15 mouse cellular contexts compared by ENCODE assay signal in the genomic region with DNA sequence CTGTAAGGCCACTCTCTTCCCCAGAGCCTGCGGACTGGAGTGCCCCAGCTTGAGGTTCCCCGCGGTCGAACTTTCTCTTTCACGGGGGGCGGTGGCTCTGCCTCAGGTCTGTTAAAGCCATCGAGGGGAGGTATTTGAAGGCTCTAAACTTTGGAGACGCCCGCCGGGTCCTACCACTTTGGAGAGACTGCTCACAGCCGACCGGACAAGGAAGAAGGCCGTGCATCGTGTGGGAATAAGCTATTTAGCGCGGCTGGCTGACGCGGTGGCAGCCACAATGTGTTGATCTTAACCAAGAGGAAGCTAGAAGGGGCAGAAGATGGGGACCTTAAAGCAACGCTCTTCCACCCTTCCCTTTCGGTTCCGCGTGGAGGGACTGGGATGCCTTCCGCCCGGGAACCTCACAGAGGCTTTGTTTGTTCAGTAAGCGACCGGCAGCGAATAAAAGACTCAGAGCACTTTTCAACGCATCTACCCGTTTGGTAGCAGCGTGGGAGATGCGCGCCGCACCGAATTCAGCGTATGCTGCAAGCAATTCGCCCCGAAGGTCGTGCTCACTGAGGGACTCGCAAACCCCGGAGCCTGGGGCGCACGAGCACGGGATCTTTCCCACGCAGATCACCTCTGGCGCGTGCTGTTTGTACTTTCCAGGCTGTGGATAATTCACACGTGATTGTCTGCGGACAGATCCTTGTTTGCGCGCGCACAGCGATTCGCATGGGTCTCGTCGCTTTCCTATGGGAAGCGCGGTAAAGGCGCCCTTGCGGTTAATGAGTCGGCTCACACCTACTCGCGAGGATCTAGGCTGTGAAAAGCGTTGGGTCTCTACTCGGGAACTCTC. TPM values are rescaled to one million over a fixed set of nuclear protein-coding genes. Genes with fewer than 3 reads are reported as not detected.
DNase-seq lines count a peak whose midpoint lies in the region; ATAC-seq and TF ChIP-seq lines count a peak whose summit lies in the region.
"Had no signal": no experiment of that assay in that cellular context is flagged by ENCODE, and none has a peak within 500 bp of the region (broad histone marks: within the 10 kb centered on the region; RNA-seq: fewer than 3 reads in every experiment).

No protein-coding gene starts in this region.

- WGBS in hindbrain, embryonic 10.5 days: under 1% methylated on average over 64 of the region's 64 CpGs
- WGBS in hindbrain, embryonic 16.5 days: under 1% methylated on average over 64 of the region's 64 CpGs
- WGBS in limb, embryonic 14.5 days: under 1% methylated on average over 64 of the region's 64 CpGs

- H3K27me3 ChIP-seq in hindbrain, embryonic 10.5 days (ENCODE audit: insufficient read depth, poor library complexity, severe bottlenecking): peaks cover 100% of the 10 kb centered on the region
- peaks cover 93% of the 10 kb centered on the region for H3K27me3 ChIP-seq in hindbrain, embryonic 16.5 days (replicated peaks; ENCODE audit: control insufficient read depth, insufficient read depth, low read length)
- H3K27me3 ChIP-seq in limb, embryonic 14.5 days (ENCODE audit: control insufficient read depth, insufficient read depth, low read length): peaks cover 94% of the 10 kb centered on the region

- no peaks in the 10 kb centered on the region for H3K9me3 ChIP-seq in hindbrain, embryonic 10.5 days
- H3K9me3 ChIP-seq in hindbrain, embryonic 16.5 days (ENCODE audit: control insufficient read depth, low read length): peaks cover 4% of the 10 kb centered on the region; the same call in 1 of the 2 replicates
- H3K9me3 ChIP-seq in ES-E14 (ENCODE audit: control insufficient read depth, insufficient read depth, low read depth, low read length): no peaks in the 10 kb centered on the region
- no peaks in the 10 kb centered on the region for H3K9me3 ChIP-seq in limb, embryonic 14.5 days (ENCODE audit: control insufficient read depth, low read length)

- H3K4me3 ChIP-seq in hindbrain, embryonic 10.5 days: no peak overlapping the region
- H3K4me3 ChIP-seq in hindbrain, embryonic 16.5 days (ENCODE audit: low read length): no peak overlapping the region
- H3K4me3 ChIP-seq in ES-E14 (ENCODE audit: insufficient read depth in 1 of 2, low read depth in 1 of 2, low read length in 2 of 2, poor library complexity in 1 of 2, severe bottlenecking in 1 of 2): no peak overlapping the region
- H3K4me3 ChIP-seq in limb, embryonic 14.5 days (replicated peaks; ENCODE audit: low read length): peak overlapping the region; percentile 39

- no peak for ATAC-seq in hindbrain, embryonic 16.5 days
- ATAC-seq in limb, embryonic 14.5 days (ENCODE audit: low FRiP score, low read depth): no peak
- ATAC-seq: forebrain, embryonic 16.5 days; hindbrain, postnatal 0 days had no signal

- H3K4me2 ChIP-seq in hindbrain, embryonic 16.5 days (ENCODE audit: low read length): no peak overlapping the region
- H3K4me2 ChIP-seq in limb, embryonic 14.5 days (replicated peaks; ENCODE audit: low read depth, low read length, severe bottlenecking): peak overlapping the region; percentile 50

- DNase-seq in hindbrain, embryonic 10.5 days (ENCODE audit: low spot score): peak; percentile 56
- DNase-seq in ES-E14 (ENCODE audit: low read depth, low spot score): peak; percentile 34
- DNase-seq in embryo, embryonic 11 days: peak; percentile 57
- no peak for DNase-seq in limb, embryonic 14.5 days (ENCODE audit: low spot score)
- DNase-seq in cerebellum, postnatal 36 days: no peak
- no peak for DNase-seq in thymus, postnatal 25 days
- DNase-seq: adrenal gland, adult 2 months; cerebellum, adult 11-12 months; kidney, postnatal 25 days had no signal

- in situ Hi-C loops in ES-E14 (cut with MboI; ENCODE audit: low sequenced_read_pairs in 2 of 2, unreplicated experiment in 2 of 2): loop anchor here in 1 of 2 experiments (5.0 to 10.0 kb wide), 2 partner anchors 39 to 631 kb away; a partner anchor contains a TSS

- no peak overlapping the region for H3K9ac ChIP-seq in hindbrain, embryonic 16.5 days (ENCODE audit: low read depth, low read length)
- H3K9ac ChIP-seq in ES-E14 (ENCODE audit: insufficient read depth, low read depth, low read length, poor library complexity, severe bottlenecking): no peak overlapping the region
- peak overlapping the region; percentile 87 for H3K9ac ChIP-seq in limb, embryonic 14.5 days (ENCODE audit: low read depth, low read length, severe bottlenecking)

- TF ChIP-seq POLR2A in limb, embryonic 14.5 days (IDR thresholded peaks at IDR 0.05; ENCODE audit: borderline replicate concordance, extremely low read depth, insufficient read depth, insufficient read length): no peak

- H3K4me1 ChIP-seq in hindbrain, embryonic 10.5 days (replicated peaks): 0 out of 2 replicates have a peak, but pooled peaks cover 3% of the 10 kb centered on the region
- no peaks in the 10 kb centered on the region for H3K4me1 ChIP-seq in hindbrain, embryonic 16.5 days (ENCODE audit: control insufficient read depth, insufficient read depth, low read depth, low read length)
- H3K4me1 ChIP-seq in ES-E14 (ENCODE audit: control insufficient read depth in 2 of 2, insufficient read depth in 2 of 2, low read length in 2 of 2, poor library complexity in 1 of 2): peaks cover 0 to 2% of the 10 kb centered on the region in 2 experiments; a peak in 1 of 4 replicates
- peaks cover 16% of the 10 kb centered on the region; the same call in 1 of the 2 replicates for H3K4me1 ChIP-seq in limb, embryonic 14.5 days (ENCODE audit: control insufficient read depth, insufficient read depth, low read length)

- H3K27ac ChIP-seq in hindbrain, embryonic 10.5 days: no peak overlapping the region
- H3K27ac ChIP-seq in hindbrain, embryonic 16.5 days (ENCODE audit: low read depth, low read length): no peak overlapping the region
- no peak overlapping the region for H3K27ac ChIP-seq in ES-E14 (ENCODE audit: insufficient read depth, low read depth, low read length, poor library complexity, severe bottlenecking)
- H3K27ac ChIP-seq in limb, embryonic 14.5 days (replicated peaks; ENCODE audit: low read depth, low read length): peak overlapping the region; percentile 92
- H3K27ac ChIP-seq: hindbrain, postnatal 0 days had no signal

- no peaks in the 10 kb centered on the region for H3K36me3 ChIP-seq in hindbrain, embryonic 10.5 days
- H3K36me3 ChIP-seq in hindbrain, embryonic 16.5 days (ENCODE audit: control insufficient read depth, insufficient read depth, low read length): no peaks in the 10 kb centered on the region
- H3K36me3 ChIP-seq in ES-E14 (ENCODE audit: control insufficient read depth, insufficient read depth, low read length, poor library complexity, severe bottlenecking): no peaks in the 10 kb centered on the region
- no peaks in the 10 kb centered on the region for H3K36me3 ChIP-seq in limb, embryonic 14.5 days (ENCODE audit: control insufficient read depth, insufficient read depth, low read length)

TF ChIP-seq in ES-E14, 5 proteins besides CTCF, POLR2A, EP300 and RAD21:
- TF ChIP-seq ZNF384 (IDR thresholded peaks at IDR 0.05; ENCODE audit: low read depth, low read length) (no peak), CHD2 (IDR thresholded peaks at IDR 0.05; ENCODE audit: low read depth, low read length) (no peak), MAFK (IDR thresholded peaks at IDR 0.05; ENCODE audit: insufficient read depth, low read depth, low read length) (no peak), ZC3H11A (IDR thresholded peaks at IDR 0.05; ENCODE audit: borderline replicate concordance, low read depth, low read length) (no peak), HCFC1 (IDR thresholded peaks at IDR 0.05; ENCODE audit: borderline replicate concordance, insufficient read depth, low read length) (no peak)

RNA-seq across cellular contexts. Expression of a gene that starts 28.8 kb away (rescaled TPM):
- polyA plus RNA-seq in hindbrain, embryonic 10.5 days (2016; fragmentation: Nextera tagmentation; extraction: Ambion mirVana): not detected in 2 replicates
- 0.05 and 0.11 TPM in 2 replicates for polyA plus RNA-seq in hindbrain, embryonic 16.5 days (2015; fragmentation: Nextera tagmentation; extraction: Ambion mirVana)
- total RNA-seq in ES-E14 (2012; rRNA removed): not detected in 2 replicates
- polyA plus RNA-seq in limb, embryonic 14.5 days (2012; rRNA removed): 36.9 and 39.3 TPM in 2 replicates
- 22.4 and 29.3 TPM in 2 replicates for polyA plus RNA-seq in limb, embryonic 14.5 days (2014; fragmentation: Nextera tagmentation; extraction: Ambion mirVana)
- total RNA-seq: hindbrain, postnatal 0 days; left cerebral cortex, postnatal 14 days; megakaryocyte-erythroid progenitor cell, adult 5-6 weeks had no signal
- polyA plus RNA-seq: forebrain, embryonic 16.5 days; small intestine, adult 2 months had no signal

Comparison
In these comparisons a context has a peak if more than half of its experiments do, and no peak if none do; other contexts are left out.
1. DNase-seq: peak in hindbrain, embryonic 10.5 days (single experiment), ES-E14 (single experiment) and embryo, embryonic 11 days (single experiment); none in limb, embryonic 14.5 days (single experiment), cerebellum, postnatal 36 days (0 of 2) and thymus, postnatal 25 days (single experiment).
2. RNA of a gene that starts 28.8 kb away (polyA plus RNA-seq): 22.4 to 39.3 TPM in limb, embryonic 14.5 days; 0.05 to 0.11 TPM in hindbrain, embryonic 16.5 days and not detected in hindbrain, embryonic 10.5 days; every median in the first group is over 10 times any median in the second.